In genomic region chr8:47674140-47674776, GRCm38 (mm10) we compare ENCODE assay signal across 7 mouse cellular contexts. TPM values are rescaled to one million over a fixed set of nuclear protein-coding genes. Genes with fewer than 3 reads are reported as not detected.
DNase-seq lines count a peak whose midpoint lies in the region; ATAC-seq and TF ChIP-seq lines count a peak whose summit lies in the region.

No protein-coding gene starts in this region.

- H3K9ac ChIP-seq in lung, embryonic 15.5 days = peak overlapping the region; percentile 62
- peak overlapping the region; percentile 89 for H3K9ac ChIP-seq in limb, embryonic 13.5 days

- peak overlapping the region; percentile 98 for H3K4me3 ChIP-seq in lung, embryonic 15.5 days
- H3K4me3 ChIP-seq in erythroblast, embryonic 14.5 days (replicated peaks) = peak overlapping the region; percentile 90
- H3K4me3 ChIP-seq in limb, embryonic 13.5 days = peak overlapping the region; percentile 96
- peak overlapping the region; percentile 81 for H3K4me3 ChIP-seq in small intestine, adult 2 months (ENCODE audit: low read depth, low read length)

- H3K27ac ChIP-seq in lung, embryonic 15.5 days = peak overlapping the region; percentile 87
- peak overlapping the region; percentile 90 for H3K27ac ChIP-seq in limb, embryonic 13.5 days
- peak overlapping the region; percentile 74 for H3K27ac ChIP-seq in small intestine, adult 2 months (ENCODE audit: insufficient read depth, low read depth, low read length)

- DNase-seq in lung, postnatal 25 days (ENCODE audit: low spot score) = no peak
- no peak for DNase-seq in frontal cortex, adult 2 months (ENCODE audit: extremely low spot score in 1 of 2, low spot score in 1 of 2)

- ATAC-seq in lung, embryonic 15.5 days (ENCODE audit: borderline replicate concordance, extremely low read depth, low FRiP score, low TSS enrichment) = no peak; the same call in 1 of the 2 replicates
- peak; percentile 6 for ATAC-seq in activated CD4-positive, CD25-positive, alpha-beta regulatory T cell, adult 4 months
- peak; percentile 9 for ATAC-seq in limb, embryonic 13.5 days (ENCODE audit: low FRiP score, low read depth)

- no peaks in the 10 kb centered on the region for H3K27me3 ChIP-seq in lung, embryonic 15.5 days
- H3K27me3 ChIP-seq in erythroblast, embryonic 14.5 days (ENCODE audit: control insufficient read depth) = no peaks in the 10 kb centered on the region
- H3K27me3 ChIP-seq in limb, embryonic 13.5 days = no peaks in the 10 kb centered on the region
- no peaks in the 10 kb centered on the region for H3K27me3 ChIP-seq in small intestine, adult 2 months (ENCODE audit: control insufficient read depth, insufficient read depth, low read length)

- no peaks in the 10 kb centered on the region for H3K9me3 ChIP-seq in lung, embryonic 15.5 days
- no peaks in the 10 kb centered on the region for H3K9me3 ChIP-seq in erythroblast, embryonic 14.5 days (ENCODE audit: control insufficient read depth, low read length)
- H3K9me3 ChIP-seq in limb, embryonic 13.5 days = no peaks in the 10 kb centered on the region

- TF ChIP-seq CTCF in small intestine, adult 2 months (IDR thresholded peaks at IDR 0.05; ENCODE audit: extremely low read depth, insufficient read length, insufficient replicate concordance, low read depth, low read length) = no peak

- peak overlapping the region; percentile 71 for H3K4me2 ChIP-seq in lung, embryonic 15.5 days
- H3K4me2 ChIP-seq in limb, embryonic 13.5 days (replicated peaks) = peak overlapping the region; percentile 79

- peaks cover 13% of the 10 kb centered on the region for H3K4me1 ChIP-seq in lung, embryonic 15.5 days
- H3K4me1 ChIP-seq in erythroblast, embryonic 14.5 days (ENCODE audit: control insufficient read depth) = peaks cover 37% of the 10 kb centered on the region
- 0 out of 2 replicates have a peak, but pooled peaks cover 7% of the 10 kb centered on the region for H3K4me1 ChIP-seq in limb, embryonic 13.5 days
- no peaks in the 10 kb centered on the region for H3K4me1 ChIP-seq in small intestine, adult 2 months (ENCODE audit: control insufficient read depth, insufficient read depth, insufficient read length, low read length)

- WGBS in lung, embryonic 15.5 days = under 1% methylated on average over 44 of the region's 59 CpGs
- whole genome bisulfite sequencing in limb, embryonic 13.5 days = under 1% methylated on average over 44 of the region's 59 CpGs
- WGBS in small intestine, adult 2 months = under 1% methylated on average over 59 of the region's 59 CpGs

- no peaks in the 10 kb centered on the region for H3K36me3 ChIP-seq in lung, embryonic 15.5 days
- peaks cover 4% of the 10 kb centered on the region for H3K36me3 ChIP-seq in erythroblast, embryonic 14.5 days (ENCODE audit: control insufficient read depth)
- no peaks in the 10 kb centered on the region for H3K36me3 ChIP-seq in limb, embryonic 13.5 days
- no peaks in the 10 kb centered on the region; the same call in 1 of the 2 replicates for H3K36me3 ChIP-seq in small intestine, adult 2 months (ENCODE audit: control insufficient read depth, insufficient read depth, low read length)

- 0 out of 2 replicates have a peak, but pooled peaks have one; percentile 6 for TF ChIP-seq POLR2A in small intestine, adult 2 months (IDR thresholded peaks at IDR 0.05; ENCODE audit: low read depth, low read length)

RNA-seq across cellular contexts. Expression of gene Ing2, which starts 1.1 kb away (rescaled TPM):
- 13.6 and 13.7 TPM in 2 replicates for polyA plus RNA-seq in lung, embryonic 15.5 days (2015; fragmentation: Nextera tagmentation; extraction: Ambion mirVana)
- polyA plus RNA-seq in activated CD4-positive, CD25-positive, alpha-beta regulatory T cell, adult 4 months (2017; shearing (Covaris generic)) = 1 to 10 TPM; 5.3 to 8.6 TPM
- polyA plus RNA-seq in erythroblast, embryonic 14.5 days (2012) = 0.36 and 0.55 TPM in 2 replicates
- 9.3 and 9.7 TPM in 2 replicates for polyA plus RNA-seq in limb, embryonic 13.5 days (2015; fragmentation: Nextera tagmentation; extraction: Ambion mirVana)
- polyA plus RNA-seq in small intestine, adult 2 months (2012; rRNA removed) = 0.67 and 1.6 TPM in 2 replicates
- polyA plus RNA-seq in frontal cortex, adult 2 months (2012; rRNA removed) = 37.4 and 38.9 TPM in 2 replicates

RNA-seq across cellular contexts. Expression of gene Cdkn2aip, which starts 39.5 kb away (rescaled TPM):
- 25.0 and 25.1 TPM in 2 replicates for polyA plus RNA-seq in lung, embryonic 15.5 days (2015; fragmentation: Nextera tagmentation; extraction: Ambion mirVana)
- polyA plus RNA-seq in activated CD4-positive, CD25-positive, alpha-beta regulatory T cell, adult 4 months (2017; shearing (Covaris generic)) = 10 to 100 TPM; 12.3 to 13.8 TPM
- 1.2 and 2.2 TPM in 2 replicates for polyA plus RNA-seq in erythroblast, embryonic 14.5 days (2012)
- 26.5 and 27.9 TPM in 2 replicates for polyA plus RNA-seq in limb, embryonic 13.5 days (2015; fragmentation: Nextera tagmentation; extraction: Ambion mirVana)
- 8.8 and 18.5 TPM in 2 replicates for polyA plus RNA-seq in small intestine, adult 2 months (2012; rRNA removed)
- 11.4 and 13.4 TPM in 2 replicates for polyA plus RNA-seq in frontal cortex, adult 2 months (2012; rRNA removed)
